Mouse (Mus musculus): ENCODE data around the gene Ctsw. TPM values are rescaled to one million over a fixed set of nuclear protein-coding genes. Genes with fewer than 3 reads are reported as not detected.

The Ctsw gene
- 0.15 and 0.55 TPM in 2 replicates for polyA plus RNA-seq (2015; fragmentation: Nextera tagmentation; extraction: Ambion mirVana)

GRCm38 (mm10) chr19:5468374-5468773 lies at the start of gene Ctsw:
TSS of gene Ctsw (minus strand) at chr19:5468507.

GRCm38 (mm10) chr19:5510031-5511026 lies 42.0 kb upstream of the Ctsw start, which contains the start of gene Snx32:
TSS of gene Snx32 (minus strand) at chr19:5510538.

GRCm38 (mm10) chr19:5503687-5504086 lies 35.4 kb upstream of the Ctsw start, which contains the start of gene 1700020D05Rik:
TSS of gene 1700020D05Rik (minus strand) at chr19:5503787.

GRCm38 (mm10) chr19:5490313-5490897 lies 22.1 kb upstream of the Ctsw start, which contains the start of gene Cfl1:
TSS of gene Cfl1 (plus strand) at chr19:5490455.

GRCm38 (mm10) chr19:5487768-5488550 lies 19.7 kb upstream of the Ctsw start, which contains the start of gene Mus81:
TSS of gene Mus81 (minus strand) at chr19:5488402.

GRCm38 (mm10) chr19:5473720-5474119 lies 5.4 kb upstream of the Ctsw start, which contains the start of gene Efemp2:
TSS of gene Efemp2 (plus strand) at chr19:5473954.

GRCm38 (mm10) chr19:5460465-5460911 lies 7.8 kb downstream of the Ctsw start, which contains the start of gene Fibp:
TSS of gene Fibp (plus strand) at chr19:5460615.

GRCm38 (mm10) chr19:5457746-5458442 lies 10.4 kb downstream of the Ctsw start, which contains the start of gene Ccdc85b:
TSS of gene Ccdc85b (minus strand) at chr19:5457894.

GRCm38 (mm10) chr19:5447515-5448353 lies 20.6 kb downstream of the Ctsw start, which contains the start of gene Fosl1:
TSS of gene Fosl1 (plus strand) at chr19:5447547.

GRCm38 (mm10) chr19:5424782-5425741 lies 43.2 kb downstream of the Ctsw start, which contains the start of the genes Drap1 and AI837181:
TSS of gene Drap1 (minus strand) at chr19:5424979.
TSS of gene AI837181 (plus strand) at chr19:5425144.

Other genes with a start within 250 kb of the Ctsw start
- 6.6 and 7.4 TPM in 2 replicates for gene Pacs1, start 195.4 kb downstream of the Ctsw start, polyA plus RNA-seq (2015; fragmentation: Nextera tagmentation; extraction: Ambion mirVana)
- 128 and 129 TPM in 2 replicates for gene Sf3b2, start 173.1 kb downstream of the Ctsw start, polyA plus RNA-seq (2015; fragmentation: Nextera tagmentation; extraction: Ambion mirVana)
- gene Gal3st3, start 170.2 kb downstream of the Ctsw start, polyA plus RNA-seq (2015; fragmentation: Nextera tagmentation; extraction: Ambion mirVana): 0.45 and 0.57 TPM in 2 replicates
- not detected in 2 replicates for gene Catsper1, start 132.8 kb downstream of the Ctsw start, polyA plus RNA-seq (2015; fragmentation: Nextera tagmentation; extraction: Ambion mirVana)
- gene Cst6, start 118.9 kb downstream of the Ctsw start, polyA plus RNA-seq (2015; fragmentation: Nextera tagmentation; extraction: Ambion mirVana): 4.5 and 13.1 TPM in 2 replicates
- 21.4 and 25.3 TPM in 2 replicates for gene Eif1ad, start 101.8 kb downstream of the Ctsw start, polyA plus RNA-seq (2015; fragmentation: Nextera tagmentation; extraction: Ambion mirVana)
- 216 and 231 TPM in 2 replicates for gene Banf1, start 101.3 kb downstream of the Ctsw start, polyA plus RNA-seq (2015; fragmentation: Nextera tagmentation; extraction: Ambion mirVana)
- gene Sart1, start 79.8 kb downstream of the Ctsw start, polyA plus RNA-seq (2015; fragmentation: Nextera tagmentation; extraction: Ambion mirVana): 22.0 and 29.6 TPM in 2 replicates
- 0.13 TPM in 1 of 2 replicates, not detected in the other for gene Tsga10ip, start 66.0 kb downstream of the Ctsw start, polyA plus RNA-seq (2015; fragmentation: Nextera tagmentation; extraction: Ambion mirVana)
- 361 and 364 TPM in 2 replicates for gene Drap1, start 43.5 kb downstream of the Ctsw start, polyA plus RNA-seq (2015; fragmentation: Nextera tagmentation; extraction: Ambion mirVana)
- gene AI837181, start 43.4 kb downstream of the Ctsw start, polyA plus RNA-seq (2015; fragmentation: Nextera tagmentation; extraction: Ambion mirVana): 46.1 and 48.8 TPM in 2 replicates
- not detected in 2 replicates for gene Fosl1, start 21.0 kb downstream of the Ctsw start, polyA plus RNA-seq (2015; fragmentation: Nextera tagmentation; extraction: Ambion mirVana)
- gene Ccdc85b, start 10.6 kb downstream of the Ctsw start, polyA plus RNA-seq (2015; fragmentation: Nextera tagmentation; extraction: Ambion mirVana): 6.8 and 8.5 TPM in 2 replicates
- 59.8 and 61.8 TPM in 2 replicates for gene Fibp, start 7.9 kb downstream of the Ctsw start, polyA plus RNA-seq (2015; fragmentation: Nextera tagmentation; extraction: Ambion mirVana)
- gene Efemp2, start 5.4 kb upstream of the Ctsw start, polyA plus RNA-seq (2015; fragmentation: Nextera tagmentation; extraction: Ambion mirVana): 53.2 and 70.8 TPM in 2 replicates
- 29.2 and 31.8 TPM in 2 replicates for gene Mus81, start 19.9 kb upstream of the Ctsw start, polyA plus RNA-seq (2015; fragmentation: Nextera tagmentation; extraction: Ambion mirVana)
- 666 and 916 TPM in 2 replicates for gene Cfl1, start 21.9 kb upstream of the Ctsw start, polyA plus RNA-seq (2015; fragmentation: Nextera tagmentation; extraction: Ambion mirVana)
- gene 1700020D05Rik, start 35.3 kb upstream of the Ctsw start, polyA plus RNA-seq (2015; fragmentation: Nextera tagmentation; extraction: Ambion mirVana): 0.14 TPM in 1 of 2 replicates, not detected in the other
- 6.4 and 8.5 TPM in 2 replicates for gene Snx32, start 42.0 kb upstream of the Ctsw start, polyA plus RNA-seq (2015; fragmentation: Nextera tagmentation; extraction: Ambion mirVana)
- gene Ovol1, start 92.1 kb upstream of the Ctsw start, polyA plus RNA-seq (2015; fragmentation: Nextera tagmentation; extraction: Ambion mirVana): 0.65 TPM in 1 of 2 replicates, not detected in the other
- 1.1 and 2.0 TPM in 2 replicates for gene Ap5b1, start 99.5 kb upstream of the Ctsw start, polyA plus RNA-seq (2015; fragmentation: Nextera tagmentation; extraction: Ambion mirVana)
- 48.4 and 58.1 TPM in 2 replicates for gene Rnaseh2c, start 133.4 kb upstream of the Ctsw start, polyA plus RNA-seq (2015; fragmentation: Nextera tagmentation; extraction: Ambion mirVana)
- 28.4 and 28.8 TPM in 2 replicates for gene Kat5, start 141.7 kb upstream of the Ctsw start, polyA plus RNA-seq (2015; fragmentation: Nextera tagmentation; extraction: Ambion mirVana)
- 24.4 and 28.3 TPM in 2 replicates for gene Rela, start 169.0 kb upstream of the Ctsw start, polyA plus RNA-seq (2015; fragmentation: Nextera tagmentation; extraction: Ambion mirVana)
- gene Sipa1, start 195.2 kb upstream of the Ctsw start, polyA plus RNA-seq (2015; fragmentation: Nextera tagmentation; extraction: Ambion mirVana): 20.3 and 21.1 TPM in 2 replicates
- 15.5 and 16.8 TPM in 2 replicates for gene Map3k11, start 220.2 kb upstream of the Ctsw start, polyA plus RNA-seq (2015; fragmentation: Nextera tagmentation; extraction: Ambion mirVana)
- gene Pcnx3, start 220.4 kb upstream of the Ctsw start, polyA plus RNA-seq (2015; fragmentation: Nextera tagmentation; extraction: Ambion mirVana): 4.7 and 6.5 TPM in 2 replicates
- 0.35 and 0.52 TPM in 2 replicates for gene Kcnk7, start 235.9 kb upstream of the Ctsw start, polyA plus RNA-seq (2015; fragmentation: Nextera tagmentation; extraction: Ambion mirVana)